Mouse (Mus musculus) monocyte, adult 5-6 weeks (primary cell): ENCODE data around the gene BC005624. TPM values are rescaled to one million over a fixed set of nuclear protein-coding genes. Genes with fewer than 3 reads are reported as not detected.

ENCODE experiments used
- ATAC-seq: fragments of 153-309, 156-312 bp; replicated peaks from 2 replicates; pipeline ENCODE4 v1.8.0; 2017; ENCODE audit warnings: mild to moderate bottlenecking; ENCODE audit not compliant: low TSS enrichment, insufficient number of reproducible peaks, severe bottlenecking, poor library complexity, low FRiP score
- total RNA-seq: library from RNA; stranded (forward); fragments of 200-1000, 200-491, 200-594 nt; gene quantifications from 3 replicates; pipeline ENCODE4 v1.2.3, GENCODE M21; 2017

Gene BC005624
- total RNA-seq: 95.8 to 155 TPM (median 141 TPM) in 3 replicates

DNA sequence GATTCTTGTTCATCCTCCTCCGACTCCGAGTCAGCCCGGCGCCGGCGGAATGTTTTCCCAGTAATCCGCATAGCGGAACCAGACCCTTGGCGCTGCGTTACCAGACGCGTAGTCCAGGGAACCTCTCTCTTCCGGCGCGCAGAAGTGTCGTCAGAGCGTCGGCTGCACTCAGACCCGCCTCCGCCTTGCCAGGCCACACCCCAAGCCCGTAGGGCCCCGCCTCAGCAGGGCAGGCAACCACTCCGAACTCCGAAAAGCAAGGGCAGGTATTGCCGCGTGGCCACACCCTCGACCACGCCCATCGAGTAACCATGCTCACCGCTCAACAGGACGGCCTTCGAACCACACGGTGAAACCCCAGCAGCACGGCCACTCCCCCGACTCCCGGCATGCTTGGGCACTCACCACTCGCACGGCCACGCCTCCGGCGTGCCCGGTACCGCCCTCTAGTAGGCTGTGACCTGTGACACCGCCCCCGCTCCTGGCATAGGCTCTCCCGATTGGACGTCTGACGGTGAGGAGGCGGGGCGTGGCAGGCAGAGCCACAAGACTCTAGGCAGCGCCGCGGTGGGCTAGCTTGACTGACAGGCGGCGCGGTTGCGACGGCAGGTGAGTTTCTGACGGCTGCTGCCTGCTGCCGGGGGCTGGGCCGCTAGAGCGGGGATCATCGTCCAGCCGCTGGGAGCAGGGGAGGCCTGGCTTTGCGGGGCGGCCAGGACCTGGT is at the start of gene BC005624, which contains the start of gene Usp20:
Gene BC005624 (minus strand): TSS at position 412 of the 724 bp plus-strand sequence.
Gene Usp20 (plus strand): TSS at position 490 of the 724 bp plus-strand sequence.
- ATAC-seq: peak; percentile 92

GRCm38 (mm10) chr2:31026642-31027041 is 44.6 kb upstream of the BC005624 start:
- ATAC-seq: 0 out of 2 replicates have a peak, but pooled peaks have one; percentile 13

DNA sequence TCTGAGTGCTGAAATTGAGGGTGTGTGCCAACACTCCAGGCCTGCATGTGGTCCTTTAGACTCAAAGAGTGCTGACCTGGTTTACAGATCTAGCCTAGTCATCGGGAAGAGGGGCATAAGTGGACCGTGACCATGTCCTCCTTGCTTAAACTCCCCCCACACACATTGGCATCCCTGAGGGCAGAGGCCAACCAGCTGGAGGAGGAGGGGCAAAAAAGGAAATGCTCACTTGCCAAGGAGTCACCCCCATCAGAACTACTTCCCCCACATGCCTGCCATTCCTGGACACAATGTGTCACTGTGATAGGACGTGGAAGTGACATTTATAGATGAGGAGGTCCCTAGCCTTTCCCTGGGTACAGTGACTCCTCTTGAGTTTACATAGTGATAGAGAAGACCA is 43.5 kb upstream of the BC005624 start:
- ATAC-seq: no peak

- ATAC-seq: peak; percentile 62
Observed at GRCm38 (mm10) chr2:31024618-31025370, 42.8 kb upstream of the BC005624 start.

- ATAC-seq: no peak
Observed at GRCm38 (mm10) chr2:31023940-31024339, 41.9 kb upstream of the BC005624 start.

DNA sequence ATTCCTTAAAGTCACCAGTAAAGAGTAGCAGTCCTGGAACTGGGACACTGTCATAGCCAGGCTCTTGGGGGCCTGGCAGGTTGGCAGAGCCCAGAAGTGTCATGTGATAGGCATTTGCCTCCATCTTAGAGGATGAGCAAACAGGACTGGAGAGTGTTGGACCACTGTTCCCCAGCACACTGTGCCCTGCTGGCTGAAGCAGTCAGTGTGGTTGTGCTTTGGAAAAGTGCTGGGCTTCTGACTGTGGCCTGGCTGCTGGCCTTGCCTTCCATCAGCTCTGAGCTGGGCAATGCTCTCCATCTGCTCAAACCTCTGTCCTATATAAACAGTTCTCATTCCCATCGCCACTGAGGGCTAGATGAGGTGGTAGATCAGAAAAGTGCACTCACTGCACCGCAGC is 38.2 kb upstream of the BC005624 start:
- ATAC-seq: no peak

GRCm38 (mm10) chr2:31019011-31019410 is 37.0 kb upstream of the BC005624 start:
- ATAC-seq: no peak

DNA sequence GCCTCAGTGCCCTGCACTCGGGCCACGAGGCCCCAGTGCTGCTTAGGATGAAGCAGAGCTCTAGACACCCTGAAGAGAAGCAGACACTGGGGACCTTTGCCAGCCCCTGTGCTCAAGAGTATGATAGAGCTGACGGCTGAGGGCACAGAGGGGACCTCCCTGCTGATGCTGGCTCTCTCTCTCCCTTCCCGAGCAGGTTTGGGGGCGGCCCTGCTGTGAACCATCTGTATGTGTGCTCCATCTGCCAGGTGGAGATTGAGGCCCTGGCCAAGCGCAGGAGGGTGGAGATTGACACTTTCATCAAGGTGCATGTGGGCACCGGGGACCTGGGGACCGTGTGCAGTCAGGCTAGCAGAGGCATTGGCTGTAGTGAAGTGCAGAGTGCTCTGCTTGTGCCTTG is 36.5 kb upstream of the BC005624 start:
- ATAC-seq: no peak

DNA sequence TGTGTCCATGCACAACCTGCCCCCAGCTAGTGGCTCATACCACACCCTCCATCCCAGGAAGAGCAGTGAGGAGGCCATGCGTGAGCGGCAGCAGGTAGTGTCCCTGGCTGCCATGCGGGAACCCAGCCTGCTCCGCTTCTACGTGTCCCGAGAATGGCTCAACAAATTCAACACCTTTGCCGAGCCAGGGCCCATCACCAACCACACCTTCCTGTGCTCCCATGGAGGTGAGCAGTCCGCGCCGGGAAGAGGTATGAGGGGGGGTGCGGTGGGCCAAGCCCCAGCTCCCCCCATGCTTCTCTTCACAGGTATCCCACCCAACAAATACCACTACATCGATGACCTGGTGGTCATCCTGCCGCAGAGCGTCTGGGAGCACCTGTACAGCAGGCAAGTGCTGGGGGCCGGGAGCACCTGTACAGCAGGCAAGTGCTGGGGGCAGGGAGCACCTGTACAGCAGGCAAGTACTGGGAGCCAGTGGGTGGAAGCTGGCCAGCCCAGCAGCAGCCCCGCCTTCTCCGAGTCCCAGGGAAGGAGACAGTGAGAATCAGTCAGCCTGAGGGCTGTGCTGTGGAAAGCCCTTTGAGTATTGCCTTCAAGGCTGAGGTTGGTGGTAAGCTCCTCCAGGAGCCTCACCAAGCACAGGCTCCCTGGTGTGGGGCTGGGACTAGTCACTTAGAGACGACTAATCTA is 35.8 kb upstream of the BC005624 start:
- ATAC-seq: no peak

- ATAC-seq: no peak
Observed at GRCm38 (mm10) chr2:31013371-31014120, 31.5 kb upstream of the BC005624 start.

GRCm38 (mm10) chr2:31007208-31007607 is 25.2 kb upstream of the BC005624 start:
- no peak for ATAC-seq

DNA sequence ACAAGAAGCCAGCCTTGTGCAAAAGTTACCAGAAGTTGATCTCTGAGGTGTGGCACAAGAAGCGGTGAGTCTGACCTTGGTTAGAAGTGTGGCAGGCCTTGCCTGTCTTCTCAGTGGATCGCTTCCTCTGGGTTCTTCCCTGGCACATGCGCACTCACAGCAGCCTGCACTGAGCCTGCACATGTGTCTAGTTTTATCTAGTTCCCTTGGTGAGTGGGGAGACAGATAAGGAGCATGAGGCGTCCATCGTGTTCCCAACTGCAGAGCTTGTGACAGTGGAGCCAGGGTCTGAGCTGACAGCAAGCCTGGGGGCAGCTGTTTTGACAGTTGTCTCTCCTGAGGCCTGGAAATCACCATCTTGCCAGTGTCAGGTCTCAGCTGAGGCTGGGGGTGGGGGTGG is 24.4 kb upstream of the BC005624 start:
- ATAC-seq: no peak

DNA sequence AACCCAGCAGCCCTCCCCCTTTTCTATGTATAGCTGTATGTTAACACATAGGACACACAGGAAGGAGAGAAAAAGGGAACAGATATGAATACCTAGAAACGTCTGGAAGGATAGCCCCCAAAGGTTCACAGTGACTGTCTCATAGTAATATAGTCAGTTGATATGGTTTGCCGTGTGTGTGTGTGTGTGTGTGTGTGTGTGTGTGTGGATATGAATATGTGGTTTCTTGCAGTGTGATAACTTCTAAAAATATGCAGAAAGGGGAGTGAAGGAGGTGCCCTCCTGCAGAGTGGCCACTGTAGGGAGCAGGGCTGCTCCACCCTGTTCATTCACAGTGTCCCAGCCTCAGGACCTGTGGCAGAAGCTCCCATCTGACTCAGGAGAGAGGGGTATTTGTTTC is 23.5 kb upstream of the BC005624 start:
- no peak for ATAC-seq

DNA sequence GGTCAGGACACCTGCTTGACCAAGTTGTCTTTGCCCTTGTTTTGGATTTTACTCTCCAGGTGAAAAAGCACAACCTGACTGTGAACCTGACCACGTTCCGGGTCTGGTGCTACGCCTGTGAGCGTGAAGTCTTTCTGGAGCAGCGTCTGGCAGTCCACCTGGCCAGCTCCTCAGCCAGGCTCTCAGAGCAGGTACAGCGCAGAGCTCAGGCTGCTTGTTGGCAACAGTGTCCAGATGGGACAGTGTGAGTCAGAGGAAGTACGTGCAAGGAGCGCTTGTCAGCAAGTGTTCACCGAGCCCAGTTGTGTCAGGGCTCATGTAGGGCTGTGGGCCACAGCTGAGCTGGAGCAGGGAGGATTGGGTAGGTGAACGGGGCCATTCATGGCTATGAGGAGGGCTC is 20.9 kb upstream of the BC005624 start:
- no peak for ATAC-seq

DNA sequence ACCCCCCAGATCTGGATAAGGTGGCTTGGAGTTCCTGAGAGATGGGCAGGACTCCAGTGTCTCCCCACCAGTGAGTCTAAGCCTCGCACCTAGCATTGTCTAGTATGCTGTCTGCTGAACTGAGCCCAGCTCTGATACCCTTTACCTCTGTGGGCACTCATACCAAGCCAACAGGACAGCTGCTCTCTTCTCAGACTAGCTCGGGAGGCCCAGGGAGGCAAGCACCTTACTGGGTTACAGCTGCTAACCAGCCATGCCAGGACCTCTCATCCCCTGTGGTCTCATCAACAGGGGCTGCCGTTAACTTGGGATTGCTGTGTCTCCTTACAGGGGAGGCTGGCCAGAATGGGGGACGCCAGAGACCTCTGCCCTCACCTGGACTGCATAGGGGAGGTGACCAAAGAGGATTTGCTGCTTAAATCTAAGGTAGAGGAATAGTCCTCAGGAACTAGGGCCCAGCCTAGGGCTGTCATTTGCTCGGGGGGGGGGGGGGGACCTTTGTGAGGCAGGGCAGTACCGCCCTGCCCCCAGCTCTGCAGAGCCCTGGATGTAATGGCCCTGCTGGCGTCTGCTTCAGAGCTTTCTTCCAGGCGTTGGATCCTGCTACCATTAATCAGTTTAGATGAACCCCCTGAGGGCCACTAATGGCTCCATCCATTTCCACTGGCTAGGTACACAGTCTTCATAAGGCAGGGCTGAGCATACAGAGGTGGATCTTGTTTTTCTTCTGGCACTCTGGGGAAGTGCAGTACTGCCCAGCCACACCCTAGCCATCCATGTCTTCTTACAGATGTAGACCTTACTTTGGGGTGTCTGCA is 16.7 kb upstream of the BC005624 start:
- ATAC-seq: no peak

DNA sequence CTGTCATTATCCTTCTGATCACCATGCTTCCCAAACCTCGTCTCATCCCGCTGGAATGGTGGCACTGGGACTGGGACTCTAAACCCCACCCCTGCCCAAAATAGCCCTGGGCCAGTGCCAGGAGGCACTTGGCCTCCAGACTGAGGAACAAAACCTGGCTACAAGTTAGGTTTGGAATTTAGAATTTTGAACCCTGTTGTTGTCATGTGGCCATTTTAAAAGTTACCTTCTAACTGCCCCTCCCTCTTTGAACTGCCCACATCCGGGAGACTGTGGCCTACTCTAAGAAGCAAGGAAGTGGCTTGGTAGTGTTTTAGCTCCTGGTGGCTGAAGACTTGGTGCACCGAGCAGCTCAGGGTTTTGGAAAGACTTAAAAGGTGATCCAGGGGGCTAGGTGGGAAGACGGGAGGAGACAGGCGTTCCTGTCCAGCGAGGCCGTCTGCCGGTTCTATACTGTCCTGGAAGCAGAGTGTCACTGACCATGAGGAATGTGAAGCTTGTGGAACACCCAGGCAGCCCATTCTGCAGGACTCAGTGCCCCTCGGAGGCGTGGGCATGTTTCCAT is 13.5 kb upstream of the BC005624 start:
- no peak for ATAC-seq

- ATAC-seq: no peak
Observed at GRCm38 (mm10) chr2:30994853-30995252, 12.9 kb upstream of the BC005624 start.

GRCm38 (mm10) chr2:30990221-30990620 is 8.2 kb upstream of the BC005624 start:
- ATAC-seq: no peak
